Mouse (Mus musculus) lung, embryonic 16.5 days (tissue): ENCODE measurements around the gene Slc16a1. TPM values are rescaled to one million over a fixed set of nuclear protein-coding genes. Genes with fewer than 3 reads are reported as not detected.
"Not testable (repeated sequence)": the region's sequence is repeated elsewhere in the genome, so short reads cannot be mapped to it uniquely, and the experiment has no call there.

ENCODE experiments used
- ATAC-seq: fragments of 200-750 bp; cut with Nextera tagmentation; 2 replicates; pipeline ENCODE4 v1.8.0; 2017; ENCODE audit warnings: low read depth, mild to moderate bottlenecking, moderate library complexity
- H3K27ac ChIP-seq: fragments of 300-500 bp; sonication (generic); 2 replicates; pipeline ENCODE4 v1.5.1; 2014; ENCODE audit warnings: mild to moderate bottlenecking, control low read depth, low read length
- H3K27me3 ChIP-seq: fragments of 300-500 bp; sonication (generic); 2 replicates; pipeline ENCODE4 v1.6.1; 2014; ENCODE audit warnings: low read depth, low read length, mixed read lengths; ENCODE audit not compliant: control insufficient read depth, insufficient read depth
- H3K36me3 ChIP-seq: fragments of 300-500 bp; sonication (generic); 2 replicates; pipeline ENCODE4 v1.6.1; 2014; ENCODE audit warnings: low read length; ENCODE audit not compliant: control insufficient read depth, insufficient read depth
- H3K4me1 ChIP-seq: fragments of 300-500 bp; sonication (generic); replicated peaks from 2 replicates; pipeline ENCODE4 v1.6.1; 2014; ENCODE audit warnings: low read length, mixed read lengths; ENCODE audit not compliant: control insufficient read depth, insufficient read depth
- H3K4me2 ChIP-seq: fragments of 300-500 bp; sonication (generic); 2 replicates; pipeline ENCODE4 v1.6.1; 2014; ENCODE audit warnings: low read depth, low read length, control low read depth
- H3K4me3 ChIP-seq: fragments of 300-500 bp; sonication (generic); 2 replicates; pipeline ENCODE4 v1.5.1; 2014; ENCODE audit warnings: mild to moderate bottlenecking, low read length, control low read depth
- H3K9ac ChIP-seq: fragments of 300-500 bp; sonication (generic); 2 replicates; pipeline ENCODE4 v1.6.1; 2014; ENCODE audit warnings: low read length, control low read depth
- H3K9me3 ChIP-seq: fragments of 300-500 bp; sonication (generic); 2 replicates; pipeline ENCODE4 v1.6.1; 2016; ENCODE audit warnings: low read length; ENCODE audit not compliant: control insufficient read depth
- WGBS: fragments of 180-500 bp; shearing (Covaris S2); extraction: QIAGEN DNeasy Blood & Tissue Kit; methylation state at CpG from one replicate; pipeline ENCODE4 v1.1.7; 2014; 5-methylcytosine and 5-hydroxymethylcytosine counted together
- polyA plus RNA-seq: library from polyadenylated mRNA; unstranded; fragments of >200 nt; fragmentation: Nextera tagmentation; extraction: Ambion mirVana; gene quantifications from 2 replicates; pipeline ENCODE4 v1.2.1, GENCODE M21; 2015

The Slc16a1 gene
- polyA plus RNA-seq, 1 experiment from 2014 or later, result 28.0 TPM

- 79% methylated on average over 1 of the region's 1 CpGs for WGBS
- no peak overlapping the region for H3K4me3 ChIP-seq
- no peaks in the 10 kb centered on the region for H3K9me3 ChIP-seq
- H3K4me2 ChIP-seq, result no peak overlapping the region
- H3K27ac ChIP-seq, result peak overlapping the region; percentile 17; the same call in 1 of the 2 replicates
- H3K36me3 ChIP-seq, result no peaks in the 10 kb centered on the region
- H3K4me1 ChIP-seq, result peaks cover 11% of the 10 kb centered on the region
- ATAC-seq, result no peak
- no peaks in the 10 kb centered on the region for H3K27me3 ChIP-seq
- H3K9ac ChIP-seq, result no peak overlapping the region
Observed at GRCm38 (mm10) chr3:104669856-104670182, 31.4 kb downstream of the Slc16a1 start.

- peak; percentile 48 for ATAC-seq
Observed at GRCm38 (mm10) chr3:104670183-104671020, 31.9 kb downstream of the Slc16a1 start.

GRCm38 (mm10) chr3:104671543-104671942 lies 33.1 kb downstream of the Slc16a1 start:
- no peak for ATAC-seq
- H3K9ac ChIP-seq, result no peak overlapping the region
- peaks cover 14% of the 10 kb centered on the region for H3K4me1 ChIP-seq
- H3K36me3 ChIP-seq, result no peaks in the 10 kb centered on the region
- no peaks in the 10 kb centered on the region for H3K9me3 ChIP-seq
- 59% methylated on average over 6 of the region's 6 CpGs for WGBS
- H3K27me3 ChIP-seq, result no peaks in the 10 kb centered on the region
- H3K4me3 ChIP-seq, result no peak overlapping the region
- no peak overlapping the region for H3K27ac ChIP-seq
- no peak overlapping the region for H3K4me2 ChIP-seq

More at GRCm38 (mm10) chr3:104670183-104671020, 31.9 kb downstream of the Slc16a1 start:
- not testable (repeated sequence) for H3K9ac ChIP-seq, H3K4me3 ChIP-seq, H3K4me2 ChIP-seq, H3K9me3 ChIP-seq, H3K27me3 ChIP-seq, H3K36me3 ChIP-seq
- WGBS, result 18% methylated on average over 1 of the region's 1 CpGs
- Histone ChIP-seq H3K27ac (peak overlapping the region; percentile 17; the same call in 1 of the 2 replicates), H3K4me1 (peaks cover 14% of the 10 kb centered on the region)

DNA sequence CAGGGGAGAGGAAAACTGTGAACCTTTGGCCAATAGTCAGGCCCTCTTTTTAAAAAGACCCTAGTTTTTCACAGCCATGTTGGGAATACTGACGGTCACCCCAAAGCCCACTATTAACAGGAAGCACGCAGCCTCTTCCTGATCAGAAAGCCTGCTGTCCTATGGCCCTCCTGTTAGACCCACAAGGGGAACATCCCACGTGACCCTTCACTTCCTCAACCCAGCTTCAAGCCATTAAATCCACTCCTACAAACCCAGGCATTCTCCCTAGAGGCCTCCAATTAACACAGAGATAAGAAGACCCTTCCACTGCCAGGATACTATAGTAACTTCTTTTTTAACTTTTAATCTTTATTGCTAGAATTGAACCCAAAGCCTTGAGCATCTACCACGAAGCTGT lies 33.6 kb downstream of the Slc16a1 start:
- Histone ChIP-seq H3K4me1 (peaks cover 14% of the 10 kb centered on the region), H3K9me3 (no peaks in the 10 kb centered on the region), H3K27me3 (no peaks in the 10 kb centered on the region), H3K9ac (no peak overlapping the region), H3K4me3 (no peak overlapping the region), H3K4me2 (no peak overlapping the region), H3K27ac (no peak overlapping the region), H3K36me3 (no peaks in the 10 kb centered on the region)
- 49% methylated on average over 4 of the region's 4 CpGs for WGBS
- ATAC-seq, result no peak

GRCm38 (mm10) chr3:104673642-104674328 lies 35.3 kb downstream of the Slc16a1 start:
- WGBS, result 64% methylated on average over 4 of the region's 4 CpGs
- H3K4me1 ChIP-seq, result peaks cover 14% of the 10 kb centered on the region
- ATAC-seq, result no peak
- no peak overlapping the region for H3K4me3 ChIP-seq
- H3K9me3 ChIP-seq, result no peaks in the 10 kb centered on the region
- H3K9ac ChIP-seq, result no peak overlapping the region
- no peaks in the 10 kb centered on the region for H3K36me3 ChIP-seq
- no peak overlapping the region for H3K4me2 ChIP-seq
- H3K27ac ChIP-seq, result no peak overlapping the region
- H3K27me3 ChIP-seq, result no peaks in the 10 kb centered on the region

DNA sequence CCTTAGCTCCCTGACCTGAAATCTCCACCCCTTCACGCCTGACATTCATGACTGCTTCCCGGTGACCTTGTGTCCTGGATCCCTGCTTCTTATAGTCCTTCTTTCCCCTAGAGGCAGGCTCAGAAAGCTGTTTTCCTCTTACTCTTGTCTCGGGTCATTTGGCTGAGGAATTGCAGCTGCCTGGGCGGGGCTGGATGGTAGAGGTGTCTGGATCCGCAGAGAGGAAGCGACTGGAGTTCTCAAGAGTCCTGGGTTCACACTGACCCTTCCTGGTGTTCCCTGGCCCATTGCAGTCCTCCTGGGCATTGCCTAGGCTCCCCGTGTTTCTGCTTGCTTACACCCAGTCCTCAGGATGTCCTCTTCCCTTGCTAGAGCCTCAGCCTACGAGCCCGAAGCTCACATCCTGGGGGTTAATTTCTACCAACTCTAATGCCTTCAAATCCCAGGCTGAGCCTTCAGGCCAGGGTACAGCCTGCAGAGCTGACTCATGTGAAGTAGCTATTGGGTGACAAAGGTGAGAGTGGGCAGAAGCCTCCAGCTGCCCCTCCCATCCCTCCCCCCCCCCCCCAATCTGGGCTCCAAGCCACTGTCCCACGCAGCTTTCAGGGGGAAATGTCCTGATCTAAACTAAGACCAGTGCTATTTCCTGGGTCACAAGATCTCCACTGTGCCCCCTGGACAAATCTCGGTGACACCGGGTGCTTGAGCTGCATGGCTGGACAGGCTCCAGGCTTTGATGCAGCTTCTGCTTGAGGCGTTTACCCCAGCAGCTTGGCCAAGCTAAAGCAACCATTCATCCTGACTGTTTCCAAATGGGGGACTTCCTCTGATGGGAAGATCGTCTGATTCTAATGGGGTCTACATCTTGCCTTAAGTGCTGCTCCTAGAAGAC lies 36.1 kb downstream of the Slc16a1 start:
- 13% methylated on average over 14 of the region's 14 CpGs for WGBS
- Histone ChIP-seq H3K4me3 (peak overlapping the region; percentile 45), H3K27me3 (no peaks in the 10 kb centered on the region), H3K9me3 (no peaks in the 10 kb centered on the region), H3K4me1 (peaks cover 14% of the 10 kb centered on the region), H3K9ac (no peak overlapping the region), H3K36me3 (no peaks in the 10 kb centered on the region), H3K4me2 (peak overlapping the region; percentile 73), H3K27ac (no peak overlapping the region)
- ATAC-seq, result no peak; the same call in 1 of the 2 replicates

GRCm38 (mm10) chr3:104675258-104675851 lies 36.9 kb downstream of the Slc16a1 start:
- WGBS, result 2% methylated on average over 23 of the region's 23 CpGs
- peak overlapping the region; percentile 44 for H3K9ac ChIP-seq
- no peaks in the 10 kb centered on the region for H3K9me3 ChIP-seq
- H3K4me2 ChIP-seq, result peak overlapping the region; percentile 73
- peaks cover 12% of the 10 kb centered on the region for H3K4me1 ChIP-seq
- H3K27me3 ChIP-seq, result no peaks in the 10 kb centered on the region
- peak; percentile 87 for ATAC-seq
- no peak overlapping the region for H3K27ac ChIP-seq
- H3K4me3 ChIP-seq, result peak overlapping the region; percentile 45
- H3K36me3 ChIP-seq, result no peaks in the 10 kb centered on the region

DNA sequence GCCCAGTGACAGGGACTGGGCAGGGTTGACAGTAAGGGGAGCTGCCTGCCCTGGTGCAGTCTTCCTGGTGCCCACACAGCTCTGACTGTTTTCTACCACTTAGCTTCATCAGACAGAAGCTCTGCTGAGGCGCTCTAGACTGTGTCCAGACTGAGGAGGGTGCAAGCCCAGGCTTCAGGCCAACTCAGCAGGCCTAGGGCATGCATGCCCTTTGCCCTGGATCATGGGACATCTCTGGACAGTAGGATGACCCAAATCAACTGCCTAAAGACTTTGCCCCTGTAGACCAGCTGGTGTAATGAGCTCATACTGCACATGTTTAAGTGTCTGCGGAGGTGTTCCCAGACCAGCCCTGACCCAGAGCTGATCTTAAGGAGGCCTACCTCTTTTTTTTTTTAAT lies 39.3 kb downstream of the Slc16a1 start:
- H3K27ac ChIP-seq, result no peak overlapping the region
- no peak overlapping the region for H3K4me2 ChIP-seq
- H3K36me3 ChIP-seq, result no peaks in the 10 kb centered on the region
- no peak overlapping the region for H3K9ac ChIP-seq
- H3K4me1 ChIP-seq, result peaks cover 12% of the 10 kb centered on the region
- H3K27me3 ChIP-seq, result no peaks in the 10 kb centered on the region
- no peaks in the 10 kb centered on the region for H3K9me3 ChIP-seq
- no peak overlapping the region for H3K4me3 ChIP-seq
- ATAC-seq, result no peak
- 86% methylated on average over 2 of the region's 2 CpGs for WGBS
